Mouse (Mus musculus) neural tube, embryonic 10.5 days (tissue): Measurements from ENCODE around the gene Cnot11.

Experiments used
- DNase-seq: peaks from one replicate; pipeline ENCODE4 v3.0.0-alpha.2; 2017; ENCODE audit warnings: low spot score; ENCODE audit errors: extremely low spot score

Cnot11 gene

DNA sequence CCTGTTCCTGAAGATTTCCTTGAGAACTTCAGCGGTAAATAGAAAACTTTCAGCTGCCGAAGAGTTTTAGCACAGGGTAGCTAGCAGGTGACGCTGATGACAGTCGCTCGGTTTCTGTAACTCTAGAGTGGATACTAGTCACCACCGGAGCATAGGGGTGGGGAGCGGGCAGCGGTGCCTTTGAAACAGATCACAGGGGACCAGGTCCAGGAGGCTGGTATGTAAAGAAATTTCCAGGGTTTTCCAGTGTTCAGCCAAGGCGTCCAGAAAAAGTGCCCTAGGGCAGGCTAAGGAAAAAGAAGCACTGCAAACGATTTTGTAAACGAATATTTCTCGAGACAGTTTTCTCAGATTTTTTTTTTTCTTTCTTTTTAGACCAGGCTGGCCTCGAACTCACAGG, at the start of gene Cnot11:
Gene Cnot11, plus strand, starts transcription at position 162 of the 400 bp plus-strand sequence.
- DNase-seq, result no peak

DNA sequence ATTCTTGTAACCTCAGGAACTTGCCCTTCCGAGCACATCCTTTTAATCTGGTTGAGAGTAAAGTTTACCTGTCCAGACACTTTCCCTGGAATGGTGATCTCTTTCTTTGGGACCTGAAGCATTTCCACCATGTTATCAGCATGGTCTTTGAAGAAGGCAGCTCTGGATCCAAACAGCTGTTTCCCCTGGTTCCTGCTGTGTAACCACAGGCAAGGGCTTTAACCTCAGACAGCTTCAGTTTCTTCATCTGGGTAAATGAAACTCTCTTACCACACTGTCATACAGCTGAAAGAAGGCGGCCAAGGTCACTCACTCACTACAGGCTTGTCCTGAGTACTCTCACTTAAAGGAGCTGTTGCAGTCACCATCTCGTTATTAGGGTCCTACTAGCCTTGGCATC, 47.4 kb upstream of the Cnot11 start:
- DNase-seq, result no peak

DNA sequence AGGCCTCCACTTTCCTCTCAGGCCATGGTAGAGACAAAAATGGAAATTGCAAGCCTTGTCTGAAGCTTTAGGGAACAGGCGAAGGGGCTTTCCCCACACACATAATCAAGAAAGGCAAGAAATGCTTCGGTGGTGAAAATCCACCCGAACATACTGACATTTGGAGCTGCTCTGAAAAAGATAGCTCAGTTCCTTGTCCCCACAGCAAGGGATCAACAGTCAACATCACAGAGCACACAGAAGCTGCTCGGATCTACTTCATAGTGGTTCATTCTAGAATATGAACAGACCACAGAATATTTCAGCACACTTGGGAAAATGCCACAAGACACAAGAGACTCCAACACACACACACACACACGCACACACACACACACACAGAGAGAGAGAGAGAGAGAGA, 41.6 kb upstream of the Cnot11 start:
- no peak for DNase-seq

GRCm38 (mm10) chr1:39493664-39494063, 41.1 kb upstream of the Cnot11 start:
- DNase-seq, result no peak

- no peak for DNase-seq
Measured at GRCm38 (mm10) chr1:39496995-39497394, 37.8 kb upstream of the Cnot11 start.

- DNase-seq, result no peak
Measured at GRCm38 (mm10) chr1:39497748-39498147, 37.0 kb upstream of the Cnot11 start.

DNA sequence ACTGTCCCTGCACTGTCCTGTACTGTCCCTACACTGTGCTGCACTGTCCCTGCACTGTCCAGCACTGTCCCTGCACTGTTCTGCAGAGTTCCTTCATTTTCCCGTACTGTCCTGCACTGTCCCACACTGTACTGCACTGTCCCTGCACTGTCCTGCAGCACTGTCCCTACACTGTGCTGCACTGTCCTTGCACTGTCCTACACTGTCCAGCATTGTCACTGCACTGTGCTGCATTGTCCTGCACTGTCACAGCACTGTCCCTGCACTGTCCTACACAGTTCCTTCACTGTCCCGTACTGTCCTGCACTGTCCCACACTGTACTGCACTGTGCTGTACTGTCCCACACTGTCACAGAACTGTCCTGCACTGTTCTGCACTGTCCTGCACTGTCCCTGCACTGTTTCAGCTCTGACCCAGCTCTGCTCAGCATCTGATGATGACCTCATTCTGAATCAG, 35.3 kb upstream of the Cnot11 start:
- no peak for DNase-seq

DNA sequence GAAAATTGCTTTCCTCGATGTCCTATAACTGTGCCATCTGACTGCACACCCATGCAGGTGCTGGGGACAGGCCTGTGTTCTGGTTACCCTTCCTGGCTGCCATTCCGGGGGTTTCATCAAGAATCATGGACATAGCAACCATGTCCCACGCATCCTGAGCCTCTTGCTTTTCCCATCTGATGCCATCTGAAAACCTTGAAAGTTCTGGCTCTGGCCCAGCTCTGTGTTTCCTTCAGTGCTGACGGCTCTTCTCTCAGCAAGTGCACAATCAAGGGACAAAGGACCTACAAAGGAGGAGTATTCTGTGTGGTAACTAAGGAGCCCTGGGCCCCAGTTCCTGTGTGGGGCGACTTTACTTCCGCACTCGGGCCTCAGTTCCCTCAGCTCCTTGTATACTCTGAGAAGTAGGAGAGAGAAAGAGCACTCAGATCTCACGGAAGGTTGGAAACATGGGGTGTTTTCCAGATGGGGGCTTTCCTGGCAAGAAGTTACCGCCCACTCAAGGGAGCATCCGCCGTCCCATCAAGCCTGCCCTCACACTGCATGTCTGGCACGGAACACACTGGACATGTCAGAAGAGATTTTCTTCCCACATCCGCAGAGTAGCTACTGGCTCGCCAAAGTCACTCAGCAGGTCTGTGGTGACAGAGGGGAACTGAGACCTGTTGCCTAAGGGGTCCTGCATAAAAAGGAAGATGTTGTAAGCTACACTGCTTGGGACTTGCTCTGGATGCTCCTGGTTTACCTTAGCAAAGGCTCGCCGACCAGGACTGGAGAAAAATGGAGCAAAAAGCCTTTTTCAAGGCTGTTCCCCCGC, 31.8 kb upstream of the Cnot11 start:
- no peak for DNase-seq

- no peak for DNase-seq
Measured at GRCm38 (mm10) chr1:39504261-39504660, 30.5 kb upstream of the Cnot11 start.

- DNase-seq, result no peak
Measured at GRCm38 (mm10) chr1:39505600-39505999, 29.2 kb upstream of the Cnot11 start.

DNA sequence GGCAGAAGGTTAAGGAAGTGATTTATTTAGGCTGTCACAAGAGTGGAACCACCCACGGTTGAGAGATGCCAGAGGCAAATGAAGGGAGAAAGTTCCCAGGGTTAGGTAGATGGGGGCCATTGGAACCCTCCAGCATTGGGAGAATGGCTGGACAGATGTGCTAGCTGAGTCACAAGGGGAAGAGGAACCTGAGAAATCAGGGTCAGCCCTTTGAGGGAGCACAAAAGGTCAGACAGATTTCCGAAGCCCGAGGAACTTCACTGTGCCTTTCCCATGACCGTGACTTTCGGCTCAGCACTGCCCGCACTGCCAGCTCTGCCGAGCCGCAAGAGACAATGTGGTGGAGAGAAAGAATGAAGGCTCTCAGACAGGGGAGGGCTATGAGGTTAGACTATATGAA, 23.0 kb upstream of the Cnot11 start:
- no peak for DNase-seq

- DNase-seq, result no peak
Measured at GRCm38 (mm10) chr1:39512183-39512582, 22.6 kb upstream of the Cnot11 start.

DNA sequence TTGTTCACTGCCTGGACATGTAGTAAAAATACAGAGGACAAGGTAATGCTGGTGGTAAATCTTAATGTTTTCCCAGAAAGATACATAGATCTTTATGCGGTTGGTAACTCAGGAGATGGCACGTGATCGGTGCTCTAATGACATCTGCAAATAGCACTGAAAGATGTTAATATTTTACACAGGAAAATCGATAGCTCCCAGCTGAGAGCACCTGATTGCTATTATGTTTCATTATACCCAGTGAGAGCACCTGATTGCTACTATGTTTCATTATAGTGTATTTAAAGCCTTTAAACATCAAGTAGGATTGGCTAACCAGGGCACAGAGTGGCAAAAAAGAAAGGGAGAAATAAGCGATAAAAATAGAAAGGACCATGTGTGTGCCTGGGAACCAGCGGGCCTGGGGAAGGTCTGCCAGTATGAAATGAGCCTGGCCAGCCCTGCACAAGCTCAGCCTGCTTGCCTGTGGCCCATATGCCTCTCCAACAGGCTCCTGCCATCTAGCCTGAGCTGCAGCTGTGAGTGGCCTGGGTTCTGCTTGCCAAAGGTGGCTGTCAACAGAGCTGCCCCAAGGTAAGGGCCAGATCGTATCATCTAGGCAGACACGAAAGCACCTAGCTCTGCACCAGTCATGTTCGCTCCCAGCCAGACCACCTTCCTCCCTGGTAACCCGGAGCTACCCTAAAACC, 19.3 kb upstream of the Cnot11 start:
- no peak for DNase-seq

GRCm38 (mm10) chr1:39521326-39521725, 13.5 kb upstream of the Cnot11 start:
- DNase-seq, result no peak

GRCm38 (mm10) chr1:39522519-39522918, 12.3 kb upstream of the Cnot11 start:
- DNase-seq, result no peak

DNA sequence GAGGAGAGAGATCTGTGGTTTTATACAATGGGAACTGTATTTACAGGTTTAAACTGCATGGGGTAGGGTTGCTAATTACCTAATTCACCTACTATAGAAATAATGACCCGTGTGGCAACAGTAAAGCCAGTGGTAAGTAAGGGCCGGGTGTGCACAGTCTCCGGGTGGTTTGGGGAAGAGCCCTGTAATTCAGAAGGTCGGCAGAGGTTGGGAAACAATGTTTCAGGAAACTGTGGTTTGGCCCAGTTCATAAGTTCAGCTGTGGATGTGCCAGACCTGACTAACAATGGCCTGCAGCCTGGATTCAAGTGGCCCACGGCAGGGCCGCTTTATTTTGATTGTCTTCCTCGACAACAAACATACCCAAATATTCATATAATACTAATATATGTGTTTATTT, 9.0 kb upstream of the Cnot11 start:
- DNase-seq, result no peak

DNA sequence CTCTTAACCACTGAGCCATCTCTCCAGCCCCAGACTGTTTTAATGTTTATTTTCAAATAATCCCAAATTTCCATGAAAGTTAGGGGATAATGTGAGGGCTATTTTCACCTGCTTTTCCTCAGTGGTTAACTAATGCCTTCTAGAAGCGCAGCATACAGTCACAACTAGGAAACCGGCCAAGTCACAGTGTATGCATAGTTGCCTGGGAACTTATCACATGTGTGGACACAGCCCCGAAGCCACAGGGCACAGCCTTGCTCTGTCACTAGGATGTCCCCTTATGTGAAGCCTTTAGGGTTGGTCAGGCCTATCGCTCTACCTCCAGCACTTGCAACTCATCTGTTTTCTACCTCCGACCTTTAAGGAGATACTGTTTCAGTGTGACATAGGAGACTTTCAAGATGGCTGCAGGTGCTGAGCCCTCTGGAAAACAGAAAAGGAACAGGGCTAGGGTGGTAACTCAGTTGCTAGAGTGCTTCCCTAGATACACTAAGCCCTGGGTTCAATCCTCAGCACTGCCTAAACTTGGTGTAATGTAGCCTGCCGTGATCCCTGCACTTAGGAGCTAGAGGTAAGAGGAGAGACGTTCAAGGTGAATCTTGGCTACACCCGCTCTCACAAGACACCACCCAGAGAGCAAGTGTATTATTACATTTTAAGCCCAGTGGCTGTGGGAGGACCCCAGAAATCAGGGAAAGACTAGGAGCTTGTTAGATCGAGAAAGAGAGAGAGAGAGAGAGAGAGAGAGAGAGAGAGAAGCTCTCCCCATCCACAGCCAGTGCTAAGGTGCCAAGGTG, 8.2 kb upstream of the Cnot11 start:
- DNase-seq, result no peak

DNA sequence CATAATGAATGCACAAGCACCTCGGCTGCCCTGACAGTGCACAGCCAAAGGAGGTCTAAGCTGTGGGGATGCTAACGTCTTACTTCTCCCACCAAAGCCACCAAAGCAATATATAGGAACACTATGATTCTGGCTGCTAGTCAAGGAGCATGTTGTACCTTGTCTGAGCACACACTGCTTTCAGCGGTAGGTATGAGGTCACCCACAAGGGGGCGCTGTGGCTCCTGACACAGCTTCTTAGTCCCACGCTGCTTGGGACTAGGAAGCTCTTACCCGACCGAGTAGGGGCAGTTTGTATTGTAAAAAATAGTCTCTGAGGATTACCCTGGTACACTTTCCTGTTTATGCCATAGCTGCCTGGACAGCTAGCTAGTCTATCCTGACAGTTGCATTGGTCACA, 7.4 kb upstream of the Cnot11 start:
- peak; percentile 78 for DNase-seq

GRCm38 (mm10) chr1:39528319-39528718, 6.5 kb upstream of the Cnot11 start:
- no peak for DNase-seq

DNA sequence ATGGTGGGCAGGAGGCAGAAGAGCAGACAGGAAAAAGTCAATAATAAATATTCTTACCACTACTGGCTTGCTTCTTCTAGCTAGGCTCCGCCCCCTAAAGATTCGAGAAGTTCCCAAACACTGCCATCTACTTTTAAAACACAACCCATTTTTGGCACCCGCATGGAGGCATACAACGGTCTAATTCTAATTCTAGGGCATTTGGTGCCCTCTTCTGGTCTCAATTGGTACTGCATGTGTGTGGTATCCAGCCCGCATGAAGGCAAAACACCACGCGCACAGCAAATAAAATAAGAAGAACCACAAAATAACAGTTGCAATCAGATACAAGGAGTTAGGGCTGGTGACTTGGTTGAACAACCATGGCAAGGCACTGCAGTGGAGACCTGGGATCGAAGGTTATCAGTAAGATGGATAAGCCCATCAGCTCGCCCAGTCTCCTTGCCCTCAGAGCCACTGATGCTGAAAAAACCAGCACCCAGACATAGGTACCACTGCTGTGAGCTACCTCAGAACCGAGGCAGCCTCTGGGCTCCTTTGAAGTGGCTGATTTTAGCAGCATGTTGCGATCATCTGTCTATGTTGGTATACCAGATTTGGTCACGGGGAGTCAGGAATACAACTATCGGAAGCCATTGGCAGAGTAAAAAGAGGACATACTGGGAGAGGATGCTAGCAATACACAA, 4.4 kb upstream of the Cnot11 start:
- peak; percentile 76 for DNase-seq

DNA sequence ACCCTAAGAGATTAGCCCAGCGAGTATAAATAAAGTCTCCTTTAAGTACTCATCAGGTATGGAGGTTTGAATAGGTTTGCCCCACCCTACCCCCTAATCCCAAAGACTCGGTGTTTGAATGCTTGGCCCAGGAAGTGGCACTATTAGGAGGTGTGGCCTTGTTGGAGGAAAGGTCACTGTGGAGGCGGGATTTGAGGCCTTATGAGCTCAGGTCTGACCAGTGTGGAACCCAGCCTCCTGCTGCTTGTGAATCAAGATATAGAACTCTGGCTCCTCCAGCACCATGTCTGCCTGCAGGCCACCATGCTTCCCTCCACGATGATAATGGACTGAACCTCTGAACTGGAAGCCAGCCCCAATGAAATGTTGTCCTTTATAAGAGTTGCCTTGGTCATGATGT, 3.8 kb upstream of the Cnot11 start:
- no peak for DNase-seq
